Mouse (Mus musculus) embryonic facial prominence, embryonic 14.5 days (tissue): ENCODE data around the gene Miga1. TPM values are rescaled to one million over a fixed set of nuclear protein-coding genes. Genes with fewer than 3 reads are reported as not detected.

ENCODE experiments used
- polyA plus RNA-seq: library from polyadenylated mRNA; unstranded; fragments of >200 nt; fragmentation: Nextera tagmentation; extraction: Ambion mirVana; gene quantifications from 2 replicates; pipeline ENCODE4 v1.2.1, GENCODE M21; 2014

Miga1 gene
- polyA plus RNA-seq, 1 experiment from 2014 or later, result 17.3 TPM

Other genes starting within 250 kb of the Miga1 start
- 2.3 and 4.6 TPM in 2 replicates for gene Gipc2, start 174.2 kb downstream of the Miga1 start, polyA plus RNA-seq
- gene Dnajb4, start 130.1 kb downstream of the Miga1 start, polyA plus RNA-seq, result 32.6 and 36.5 TPM in 2 replicates
- 199 and 200 TPM in 2 replicates for gene Fubp1, start 130.0 kb downstream of the Miga1 start, polyA plus RNA-seq
- 30.8 and 42.0 TPM in 2 replicates for gene Nexn, start 74.1 kb downstream of the Miga1 start, polyA plus RNA-seq
- gene Usp33, start 6.1 kb upstream of the Miga1 start, polyA plus RNA-seq, result 46.2 and 46.8 TPM in 2 replicates
- gene Zzz3, start 55.1 kb upstream of the Miga1 start, polyA plus RNA-seq, result 48.3 and 55.7 TPM in 2 replicates